Mouse (Mus musculus) midbrain, embryonic 12.5 days (tissue): ENCODE measurements around the gene Pms1. TPM values are rescaled to one million over a fixed set of nuclear protein-coding genes. Genes with fewer than 3 reads are reported as not detected.
"Not testable (repeated sequence)": the region's sequence is repeated elsewhere in the genome, so short reads cannot be mapped to it uniquely, and the experiment has no call there.

Experiments
- ATAC-seq: fragments of 200-750 bp; cut with Nextera tagmentation; 2 replicates; pipeline ENCODE4 v1.8.0; 2017; ENCODE audit warnings: low read depth, moderate TSS enrichment, moderate library complexity; ENCODE audit not compliant: low FRiP score
- H3K27ac ChIP-seq: fragments of 300-500 bp; sonication (generic); replicated peaks from 2 replicates; pipeline ENCODE4 v1.5.1; 2016; ENCODE audit warnings: mild to moderate bottlenecking
- H3K27me3 ChIP-seq: fragments of 300-500 bp; sonication (generic); 2 replicates; pipeline ENCODE4 v1.6.1; 2016; ENCODE audit warnings: mild to moderate bottlenecking
- H3K36me3 ChIP-seq: fragments of 300-500 bp; sonication (generic); 2 replicates; pipeline ENCODE4 v1.6.1; 2016
- H3K4me1 ChIP-seq: fragments of 300-500 bp; sonication (generic); 2 replicates; pipeline ENCODE4 v1.6.1; 2016
- H3K4me2 ChIP-seq: fragments of 300-500 bp; sonication (generic); replicated peaks from 2 replicates; pipeline ENCODE4 v1.6.1; 2016; ENCODE audit warnings: mild to moderate bottlenecking, moderate library complexity
- H3K4me3 ChIP-seq: fragments of 300-500 bp; sonication (generic); 2 replicates; pipeline ENCODE4 v1.5.1; 2016; ENCODE audit warnings: mild to moderate bottlenecking
- H3K9ac ChIP-seq: fragments of 300-500 bp; sonication (generic); replicated peaks from 2 replicates; pipeline ENCODE4 v1.6.1; 2016; ENCODE audit warnings: mild to moderate bottlenecking, moderate library complexity
- H3K9me3 ChIP-seq: fragments of 300-500 bp; sonication (generic); 2 replicates; pipeline ENCODE4 v1.6.1; 2016; ENCODE audit warnings: mild to moderate bottlenecking
- WGBS: fragments of 180-500 bp; shearing (Covaris S2); methylation state at CpG from one replicate; pipeline ENCODE4 v1.1.7; 2016; 5-methylcytosine and 5-hydroxymethylcytosine counted together
- polyA plus RNA-seq: library from polyadenylated mRNA; unstranded; fragments of >200 nt; fragmentation: Nextera tagmentation; extraction: Ambion mirVana; gene quantifications from 2 replicates; pipeline ENCODE4 v1.2.1, GENCODE M21; 2016

Pms1 gene
- polyA plus RNA-seq, 1 experiment from 2014 or later: 20.9 TPM

GRCm38 (mm10) chr1:53291197-53291596 is 5.6 kb downstream of the Pms1 start:
- Histone ChIP-seq H3K9me3 (no peaks in the 10 kb centered on the region), H3K9ac (no peak overlapping the region), H3K36me3 (no peaks in the 10 kb centered on the region), H3K4me2 (no peak overlapping the region), H3K4me3 (no peak overlapping the region), H3K27ac (no peak overlapping the region), H3K27me3 (no peaks in the 10 kb centered on the region), H3K4me1 (peaks cover 3% of the 10 kb centered on the region; the same call in 1 of the 2 replicates)
- WGBS: 89% methylated on average over 3 of the region's 3 CpGs
- no peak for ATAC-seq

- Histone ChIP-seq H3K27me3 (no peaks in the 10 kb centered on the region), H3K36me3 (no peaks in the 10 kb centered on the region), H3K4me3 (no peak overlapping the region), H3K4me1 (no peaks in the 10 kb centered on the region), H3K9me3 (no peaks in the 10 kb centered on the region), H3K27ac (no peak overlapping the region), H3K9ac (no peak overlapping the region), H3K4me2 (no peak overlapping the region)
- no peak for ATAC-seq
Measured at GRCm38 (mm10) chr1:53272646-53273045, 24.2 kb downstream of the Pms1 start.

- no peak for ATAC-seq
- no peak overlapping the region for H3K27ac ChIP-seq
- H3K4me1 ChIP-seq: no peaks in the 10 kb centered on the region
- H3K36me3 ChIP-seq: peaks cover 5% of the 10 kb centered on the region
- H3K4me2 ChIP-seq: no peak overlapping the region
- no peaks in the 10 kb centered on the region for H3K27me3 ChIP-seq
- WGBS: 84% methylated on average over 3 of the region's 3 CpGs
- no peaks in the 10 kb centered on the region for H3K9me3 ChIP-seq
- no peak overlapping the region for H3K4me3 ChIP-seq
- H3K9ac ChIP-seq: no peak overlapping the region
Measured at GRCm38 (mm10) chr1:53269901-53270300, 26.9 kb downstream of the Pms1 start.

- not testable (repeated sequence) for H3K27me3 ChIP-seq, ATAC-seq, H3K36me3 ChIP-seq, H3K4me3 ChIP-seq, H3K4me2 ChIP-seq, H3K9ac ChIP-seq, H3K27ac ChIP-seq, H3K9me3 ChIP-seq, H3K4me1 ChIP-seq
Measured at GRCm38 (mm10) chr1:53264958-53265612, 31.7 kb downstream of the Pms1 start.

GRCm38 (mm10) chr1:53226063-53226462 is 70.8 kb downstream of the Pms1 start:
- Histone ChIP-seq H3K27me3 (no peaks in the 10 kb centered on the region), H3K9me3 (no peaks in the 10 kb centered on the region), H3K9ac (no peak overlapping the region), H3K4me3 (no peak overlapping the region), H3K4me1 (no peaks in the 10 kb centered on the region), H3K4me2 (no peak overlapping the region), H3K36me3 (no peaks in the 10 kb centered on the region; the same call in 1 of the 2 replicates), H3K27ac (no peak overlapping the region)
- no peak for ATAC-seq
- 15% methylated on average over 1 of the region's 1 CpGs for WGBS

- no peaks in the 10 kb centered on the region; the same call in 1 of the 2 replicates for H3K36me3 ChIP-seq
- H3K27me3 ChIP-seq: no peaks in the 10 kb centered on the region
- H3K9me3 ChIP-seq: no peaks in the 10 kb centered on the region
- no peak overlapping the region for H3K4me2 ChIP-seq
- no peak overlapping the region for H3K27ac ChIP-seq
- H3K4me1 ChIP-seq: no peaks in the 10 kb centered on the region
- ATAC-seq: no peak
- 88% methylated on average over 3 of the region's 3 CpGs for WGBS
- no peak overlapping the region for H3K9ac ChIP-seq
- H3K4me3 ChIP-seq: no peak overlapping the region
Measured at GRCm38 (mm10) chr1:53225616-53226015, 71.2 kb downstream of the Pms1 start.

GRCm38 (mm10) chr1:53224775-53225174 is 72.0 kb downstream of the Pms1 start:
- 0 out of 2 replicates have a peak, but pooled peaks have one; percentile 23 for ATAC-seq
- Histone ChIP-seq H3K9ac (no peak overlapping the region), H3K9me3 (no peaks in the 10 kb centered on the region), H3K4me3 (no peak overlapping the region), H3K36me3 (no peaks in the 10 kb centered on the region; the same call in 1 of the 2 replicates), H3K27me3 (no peaks in the 10 kb centered on the region), H3K4me1 (no peaks in the 10 kb centered on the region), H3K4me2 (no peak overlapping the region), H3K27ac (no peak overlapping the region)
- WGBS: 67% methylated on average over 1 of the region's 1 CpGs

- no peak overlapping the region for H3K27ac ChIP-seq
- no peaks in the 10 kb centered on the region for H3K4me1 ChIP-seq
- H3K9me3 ChIP-seq: no peaks in the 10 kb centered on the region
- 0 out of 2 replicates have a peak, but pooled peaks cover 4% of the 10 kb centered on the region for H3K36me3 ChIP-seq
- H3K9ac ChIP-seq: no peak overlapping the region
- H3K4me3 ChIP-seq: no peak overlapping the region
- ATAC-seq: no peak
- H3K4me2 ChIP-seq: no peak overlapping the region
- H3K27me3 ChIP-seq: no peaks in the 10 kb centered on the region
Measured at GRCm38 (mm10) chr1:53210136-53210535, 86.7 kb downstream of the Pms1 start.

GRCm38 (mm10) chr1:53203902-53204301 is 92.9 kb downstream of the Pms1 start:
- Histone ChIP-seq H3K36me3 (no peaks in the 10 kb centered on the region), H3K4me3 (no peak overlapping the region), H3K4me2 (no peak overlapping the region), H3K9ac (no peak overlapping the region), H3K4me1 (no peaks in the 10 kb centered on the region), H3K27me3 (no peaks in the 10 kb centered on the region), H3K27ac (no peak overlapping the region), H3K9me3 (no peaks in the 10 kb centered on the region)
- no peak for ATAC-seq
- 92% methylated on average over 2 of the region's 2 CpGs for WGBS

- Histone ChIP-seq H3K36me3 (no peaks in the 10 kb centered on the region), H3K4me3 (no peak overlapping the region), H3K9ac (no peak overlapping the region), H3K27ac (no peak overlapping the region), H3K9me3 (no peaks in the 10 kb centered on the region), H3K27me3 (no peaks in the 10 kb centered on the region), H3K4me1 (no peaks in the 10 kb centered on the region), H3K4me2 (no peak overlapping the region)
- ATAC-seq: no peak
- WGBS: 79% methylated on average over 2 of the region's 2 CpGs
Measured at GRCm38 (mm10) chr1:53201630-53202199, 95.1 kb downstream of the Pms1 start.

GRCm38 (mm10) chr1:53194536-53194935 is 102.3 kb downstream of the Pms1 start:
- H3K4me3 ChIP-seq: no peak overlapping the region
- H3K36me3 ChIP-seq: no peaks in the 10 kb centered on the region
- H3K4me2 ChIP-seq: no peak overlapping the region
- no peak overlapping the region for H3K9ac ChIP-seq
- no peaks in the 10 kb centered on the region for H3K9me3 ChIP-seq
- WGBS: 87% methylated on average over 3 of the region's 3 CpGs
- H3K4me1 ChIP-seq: no peaks in the 10 kb centered on the region
- H3K27me3 ChIP-seq: no peaks in the 10 kb centered on the region
- no peak for ATAC-seq
- H3K27ac ChIP-seq: no peak overlapping the region

GRCm38 (mm10) chr1:53191234-53191633 is 105.6 kb downstream of the Pms1 start:
- no peak overlapping the region for H3K4me2 ChIP-seq
- ATAC-seq: no peak
- H3K36me3 ChIP-seq: no peaks in the 10 kb centered on the region
- no peak overlapping the region for H3K27ac ChIP-seq
- no peaks in the 10 kb centered on the region for H3K27me3 ChIP-seq
- H3K9ac ChIP-seq: no peak overlapping the region
- no peaks in the 10 kb centered on the region for H3K4me1 ChIP-seq
- 44% methylated on average over 3 of the region's 3 CpGs for WGBS
- H3K9me3 ChIP-seq: no peaks in the 10 kb centered on the region
- H3K4me3 ChIP-seq: no peak overlapping the region

- Histone ChIP-seq H3K27me3 (no peaks in the 10 kb centered on the region), H3K36me3 (no peaks in the 10 kb centered on the region), H3K9ac (no peak overlapping the region), H3K4me1 (no peaks in the 10 kb centered on the region), H3K4me2 (no peak overlapping the region), H3K9me3 (no peaks in the 10 kb centered on the region), H3K27ac (no peak overlapping the region), H3K4me3 (no peak overlapping the region)
- 81% methylated on average over 3 of the region's 3 CpGs for WGBS
- ATAC-seq: no peak
Measured at GRCm38 (mm10) chr1:53189620-53190019, 107.2 kb downstream of the Pms1 start.
